Mouse (Mus musculus) midbrain, embryonic 12.5 days (tissue): ENCODE measurements around the gene Scnn1g. TPM values are rescaled to one million over a fixed set of nuclear protein-coding genes. Genes with fewer than 3 reads are reported as not detected.

Experiments used
- ATAC-seq: fragments of 200-750 bp; cut with Nextera tagmentation; 2 replicates; pipeline ENCODE4 v1.8.0; 2017; ENCODE audit warnings: low read depth, moderate TSS enrichment, moderate library complexity; ENCODE audit not compliant: low FRiP score
- H3K27ac ChIP-seq: fragments of 300-500 bp; sonication (generic); replicated peaks from 2 replicates; pipeline ENCODE4 v1.5.1; 2016; ENCODE audit warnings: mild to moderate bottlenecking
- H3K27me3 ChIP-seq: fragments of 300-500 bp; sonication (generic); 2 replicates; pipeline ENCODE4 v1.6.1; 2016; ENCODE audit warnings: mild to moderate bottlenecking
- H3K36me3 ChIP-seq: fragments of 300-500 bp; sonication (generic); 2 replicates; pipeline ENCODE4 v1.6.1; 2016
- H3K4me1 ChIP-seq: fragments of 300-500 bp; sonication (generic); 2 replicates; pipeline ENCODE4 v1.6.1; 2016
- H3K4me2 ChIP-seq: fragments of 300-500 bp; sonication (generic); replicated peaks from 2 replicates; pipeline ENCODE4 v1.6.1; 2016; ENCODE audit warnings: mild to moderate bottlenecking, moderate library complexity
- H3K4me3 ChIP-seq: fragments of 300-500 bp; sonication (generic); 2 replicates; pipeline ENCODE4 v1.5.1; 2016; ENCODE audit warnings: mild to moderate bottlenecking
- H3K9ac ChIP-seq: fragments of 300-500 bp; sonication (generic); replicated peaks from 2 replicates; pipeline ENCODE4 v1.6.1; 2016; ENCODE audit warnings: mild to moderate bottlenecking, moderate library complexity
- H3K9me3 ChIP-seq: fragments of 300-500 bp; sonication (generic); 2 replicates; pipeline ENCODE4 v1.6.1; 2016; ENCODE audit warnings: mild to moderate bottlenecking
- WGBS: fragments of 180-500 bp; shearing (Covaris S2); methylation state at CpG from one replicate; pipeline ENCODE4 v1.1.7; 2016; 5-methylcytosine and 5-hydroxymethylcytosine counted together
- polyA plus RNA-seq: library from polyadenylated mRNA; unstranded; fragments of >200 nt; fragmentation: Nextera tagmentation; extraction: Ambion mirVana; gene quantifications from 2 replicates; pipeline ENCODE4 v1.2.1, GENCODE M21; 2016

Scnn1g gene
- polyA plus RNA-seq, 1 experiment from 2014 or later, result not detected

GRCm38 (mm10) chr7:121779409-121779808, 45.1 kb downstream of the Scnn1g start:
- H3K4me1 ChIP-seq, result no peaks in the 10 kb centered on the region
- no peak overlapping the region for H3K4me2 ChIP-seq
- H3K36me3 ChIP-seq, result no peaks in the 10 kb centered on the region
- no peaks in the 10 kb centered on the region for H3K9me3 ChIP-seq
- no peak overlapping the region for H3K4me3 ChIP-seq
- H3K27ac ChIP-seq, result no peak overlapping the region
- no peak for ATAC-seq
- no peaks in the 10 kb centered on the region for H3K27me3 ChIP-seq
- H3K9ac ChIP-seq, result no peak overlapping the region

GRCm38 (mm10) chr7:121782188-121782909, 48.1 kb downstream of the Scnn1g start:
- no peak for ATAC-seq
- Histone ChIP-seq H3K27ac (no peak overlapping the region), H3K4me2 (no peak overlapping the region), H3K27me3 (no peaks in the 10 kb centered on the region), H3K9ac (no peak overlapping the region), H3K4me3 (no peak overlapping the region), H3K4me1 (no peaks in the 10 kb centered on the region), H3K9me3 (no peaks in the 10 kb centered on the region), H3K36me3 (no peaks in the 10 kb centered on the region)
- WGBS, result 67% methylated on average over 3 of the region's 3 CpGs

- no peak overlapping the region for H3K4me2 ChIP-seq
- H3K27me3 ChIP-seq, result no peaks in the 10 kb centered on the region
- no peaks in the 10 kb centered on the region for H3K4me1 ChIP-seq
- H3K9ac ChIP-seq, result no peak overlapping the region
- H3K36me3 ChIP-seq, result no peaks in the 10 kb centered on the region
- ATAC-seq, result no peak
- H3K4me3 ChIP-seq, result no peak overlapping the region
- no peaks in the 10 kb centered on the region for H3K9me3 ChIP-seq
- no peak overlapping the region for H3K27ac ChIP-seq
- WGBS, result 77% methylated on average over 8 of the region's 8 CpGs
Observed at GRCm38 (mm10) chr7:121785651-121786228, 51.5 kb downstream of the Scnn1g start.

GRCm38 (mm10) chr7:121797781-121798180, 63.5 kb downstream of the Scnn1g start:
- no peak overlapping the region for H3K27ac ChIP-seq
- no peak overlapping the region for H3K4me3 ChIP-seq
- 78% methylated on average over 9 of the region's 9 CpGs for whole genome bisulfite sequencing
- no peaks in the 10 kb centered on the region for H3K36me3 ChIP-seq
- H3K4me1 ChIP-seq, result no peaks in the 10 kb centered on the region
- H3K27me3 ChIP-seq, result no peaks in the 10 kb centered on the region
- H3K9me3 ChIP-seq, result no peaks in the 10 kb centered on the region
- no peak for ATAC-seq
- H3K4me2 ChIP-seq, result no peak overlapping the region
- H3K9ac ChIP-seq, result no peak overlapping the region

- H3K9ac ChIP-seq, result no peak overlapping the region
- no peak overlapping the region for H3K4me2 ChIP-seq
- H3K9me3 ChIP-seq, result no peaks in the 10 kb centered on the region
- no peak overlapping the region for H3K27ac ChIP-seq
- no peak for ATAC-seq
- H3K4me3 ChIP-seq, result no peak overlapping the region
- 93% methylated on average over 2 of the region's 2 CpGs for WGBS
- H3K4me1 ChIP-seq, result no peaks in the 10 kb centered on the region
- H3K36me3 ChIP-seq, result no peaks in the 10 kb centered on the region
- no peaks in the 10 kb centered on the region for H3K27me3 ChIP-seq
Observed at GRCm38 (mm10) chr7:121802471-121802870, 68.2 kb downstream of the Scnn1g start.

GRCm38 (mm10) chr7:121803011-121803410, 68.7 kb downstream of the Scnn1g start:
- no peak for ATAC-seq
- Histone ChIP-seq H3K9me3 (no peaks in the 10 kb centered on the region), H3K4me1 (no peaks in the 10 kb centered on the region), H3K4me2 (no peak overlapping the region), H3K27me3 (no peaks in the 10 kb centered on the region), H3K9ac (no peak overlapping the region), H3K4me3 (no peak overlapping the region), H3K36me3 (no peaks in the 10 kb centered on the region), H3K27ac (no peak overlapping the region)
- WGBS, result 87% methylated on average over 4 of the region's 4 CpGs

GRCm38 (mm10) chr7:121805811-121806496, 71.7 kb downstream of the Scnn1g start:
- no peaks in the 10 kb centered on the region for H3K27me3 ChIP-seq
- H3K4me3 ChIP-seq, result no peak overlapping the region
- no peak overlapping the region for H3K4me2 ChIP-seq
- no peak overlapping the region for H3K9ac ChIP-seq
- WGBS, result 85% methylated on average over 3 of the region's 3 CpGs
- no peaks in the 10 kb centered on the region for H3K4me1 ChIP-seq
- H3K36me3 ChIP-seq, result no peaks in the 10 kb centered on the region
- H3K9me3 ChIP-seq, result no peaks in the 10 kb centered on the region
- ATAC-seq, result no peak
- no peak overlapping the region for H3K27ac ChIP-seq

GRCm38 (mm10) chr7:121807726-121808580, 73.7 kb downstream of the Scnn1g start:
- no peak overlapping the region for H3K4me3 ChIP-seq
- no peak overlapping the region for H3K4me2 ChIP-seq
- no peaks in the 10 kb centered on the region for H3K4me1 ChIP-seq
- no peak for ATAC-seq
- no peaks in the 10 kb centered on the region for H3K36me3 ChIP-seq
- H3K9me3 ChIP-seq, result no peaks in the 10 kb centered on the region
- no peaks in the 10 kb centered on the region for H3K27me3 ChIP-seq
- no peak overlapping the region for H3K27ac ChIP-seq
- no peak overlapping the region for H3K9ac ChIP-seq
- WGBS, result 83% methylated on average over 15 of the region's 15 CpGs

Other genes starting within 250 kb of the Scnn1g start
- 3.6 and 4.0 TPM in 2 replicates for gene Usp31, start 27.2 kb upstream of the Scnn1g start, polyA plus RNA-seq
- not detected in 2 replicates for gene Scnn1b, start 130.6 kb downstream of the Scnn1g start, polyA plus RNA-seq
- 20.7 and 21.9 TPM in 2 replicates for gene Cog7, start 247.2 kb downstream of the Scnn1g start, polyA plus RNA-seq